Mouse (Mus musculus): Measurements from ENCODE around the gene Sap30bp. TPM values are rescaled to one million over a fixed set of nuclear protein-coding genes. Genes with fewer than 3 reads are reported as not detected.

The Sap30bp gene
- total RNA-seq, 4 experiments from 2014 or later: 46.2 to 53.7 (median 48.3) TPM

DNA sequence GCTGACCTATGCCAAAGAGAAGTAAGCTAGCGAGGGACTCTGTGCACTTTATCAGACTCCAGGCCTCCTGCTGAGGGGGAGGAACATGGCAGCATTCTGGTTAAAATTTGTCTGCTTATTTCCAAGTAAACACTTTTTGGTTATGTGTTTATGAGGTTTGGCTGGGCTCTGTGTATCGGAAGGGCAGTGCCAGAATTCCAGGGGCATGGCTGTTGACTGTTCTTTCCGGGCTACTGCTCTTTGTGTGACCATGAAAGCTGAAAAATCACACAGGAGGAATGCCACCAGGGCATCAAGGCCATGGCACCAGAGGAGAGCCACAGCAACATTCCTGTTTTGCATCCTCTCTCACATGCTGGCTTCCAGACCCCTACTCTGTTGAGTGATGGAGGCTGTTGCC is 27.0 kb upstream of the Sap30bp start:
- DNase-seq: peak; percentile 47

DNA sequence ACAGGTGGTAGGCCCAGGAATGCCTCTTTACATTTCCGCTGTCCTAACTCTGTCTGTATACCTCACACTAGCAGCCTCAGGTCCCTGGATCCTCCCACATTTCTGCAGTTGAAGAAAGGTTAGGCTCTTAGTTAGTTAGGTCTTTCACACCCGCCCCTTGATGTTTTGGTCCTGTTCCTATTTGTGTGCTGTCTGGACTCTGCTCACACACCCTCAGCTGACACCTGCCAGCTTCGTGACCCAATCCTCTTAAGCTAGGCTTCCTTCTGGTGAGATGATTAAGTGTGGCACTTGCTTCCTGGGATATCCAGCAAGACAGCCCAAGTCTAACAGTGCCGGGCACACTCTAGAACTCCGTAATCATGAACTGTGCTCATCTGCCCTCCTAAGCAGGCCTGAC is 26.6 kb upstream of the Sap30bp start:
- no peak for DNase-seq

DNA sequence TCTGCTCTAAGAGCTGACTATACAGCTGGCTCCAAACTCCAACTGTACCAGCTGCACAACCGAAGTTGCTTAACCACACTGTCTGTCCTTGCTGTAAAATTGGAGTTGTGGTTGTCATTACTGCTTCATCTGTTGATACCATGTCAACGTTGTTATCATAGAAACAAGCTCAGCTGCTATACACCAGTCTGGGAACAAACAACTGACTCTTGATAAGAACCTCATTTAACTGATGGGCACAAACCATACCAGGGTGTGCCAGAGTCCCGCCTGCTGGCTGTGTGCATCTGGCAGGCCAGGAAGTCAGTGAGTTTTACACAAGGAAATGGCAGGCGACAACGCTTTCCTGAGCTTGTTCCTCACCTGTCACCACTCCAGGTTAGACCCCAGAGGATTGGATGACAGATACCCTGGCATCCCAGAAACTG is 21.9 kb upstream of the Sap30bp start:
- no peak for DNase-seq

DNA sequence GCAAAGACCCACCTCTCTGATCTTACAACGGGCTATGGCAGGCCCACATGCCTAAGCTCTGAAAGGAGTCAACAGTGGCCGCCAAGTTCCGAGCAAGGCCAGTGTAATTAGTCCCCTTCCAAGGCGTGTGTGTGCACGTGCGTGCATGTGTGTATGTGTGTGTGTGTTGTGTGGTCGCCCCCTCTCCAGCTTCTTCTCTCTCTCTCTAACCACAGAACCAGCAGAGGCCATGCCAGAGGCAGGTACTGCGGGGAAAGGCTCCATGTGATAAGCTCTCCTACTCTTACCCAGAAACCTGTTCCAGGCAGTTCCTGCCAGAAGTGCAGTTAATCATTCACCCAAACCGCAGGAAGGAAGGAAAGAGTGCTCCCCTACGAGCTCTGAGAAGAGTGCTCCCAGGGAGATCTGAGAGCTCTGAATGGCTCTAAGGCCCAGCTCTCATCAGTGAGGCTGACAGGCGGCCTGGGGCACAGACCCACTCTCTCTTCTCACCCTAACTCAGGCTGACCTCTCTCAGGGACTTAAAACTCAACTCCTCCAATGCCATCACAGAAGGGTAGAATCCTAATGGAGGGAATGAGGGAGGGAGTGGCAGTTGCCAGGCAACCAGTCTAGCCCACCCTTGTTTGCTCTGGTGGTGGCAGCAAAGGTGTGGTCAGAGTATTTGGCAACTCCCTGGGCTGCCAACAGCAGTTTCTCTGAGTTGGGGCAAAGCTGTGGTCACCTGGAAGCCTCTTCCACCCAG is 21.3 kb upstream of the Sap30bp start, which contains the start of gene Smim6:
TSS of gene Smim6 (plus strand) at position 386 of the 745 bp plus-strand sequence.
- DNase-seq: no peak

DNA sequence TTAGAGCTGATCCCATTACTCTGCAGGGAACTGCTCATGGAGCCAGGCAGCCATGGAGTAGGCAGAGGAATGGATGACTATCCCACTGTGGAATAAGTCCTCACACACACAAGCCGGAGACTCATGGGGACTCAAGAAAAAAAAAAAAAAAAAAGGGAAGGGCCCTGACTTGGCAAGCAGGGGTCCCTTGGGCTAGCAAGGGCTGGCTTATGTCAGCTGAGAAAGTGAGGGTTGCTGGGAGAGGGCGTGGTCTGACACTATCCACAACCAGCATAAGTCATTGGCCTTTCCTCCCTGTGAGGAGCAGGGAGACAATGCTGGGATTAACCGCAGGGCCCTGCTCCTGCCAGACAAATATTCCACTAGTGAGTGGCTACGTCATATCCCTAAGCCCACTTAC is 16.5 kb upstream of the Sap30bp start:
- DNase-seq: no peak

DNA sequence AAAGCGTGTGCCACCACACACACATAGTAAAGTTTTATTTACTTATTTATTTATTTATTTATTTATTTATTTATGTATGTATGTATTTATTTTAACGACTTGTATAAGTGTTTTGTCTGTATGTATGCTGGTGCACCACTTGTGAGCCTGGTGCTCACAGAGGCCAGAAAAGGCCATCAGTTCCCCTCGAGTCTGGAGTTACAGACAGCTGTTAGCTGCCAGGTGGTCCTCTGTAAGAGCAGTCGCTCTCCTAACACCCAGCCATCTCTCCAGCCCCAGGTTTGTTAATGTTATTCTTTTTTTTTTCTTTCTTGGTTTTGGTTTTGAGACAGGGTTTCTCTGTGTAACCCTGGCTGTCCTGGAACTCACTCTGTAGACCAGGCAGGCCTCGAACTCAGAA is 14.4 kb upstream of the Sap30bp start:
- DNase-seq: no peak

DNA sequence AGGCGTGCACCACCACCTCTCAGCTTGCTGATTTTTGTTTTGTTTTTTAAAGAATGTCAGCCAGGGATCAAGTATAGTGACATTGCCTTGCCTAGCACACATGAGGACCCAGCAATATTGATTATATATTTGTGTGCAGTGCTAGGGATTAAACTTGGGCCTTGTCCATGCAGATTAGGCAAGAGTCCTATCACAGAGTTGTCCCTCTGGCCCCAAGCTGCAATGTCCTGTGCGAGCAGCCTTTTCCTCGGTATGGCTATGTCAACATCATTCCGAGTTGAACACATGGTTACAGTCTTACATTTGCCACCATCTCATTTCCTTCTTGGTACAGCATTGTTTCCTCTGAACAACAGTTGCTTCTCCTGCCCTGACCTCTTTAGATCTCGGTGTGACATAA is 14.0 kb upstream of the Sap30bp start:
- no peak for DNase-seq

DNA sequence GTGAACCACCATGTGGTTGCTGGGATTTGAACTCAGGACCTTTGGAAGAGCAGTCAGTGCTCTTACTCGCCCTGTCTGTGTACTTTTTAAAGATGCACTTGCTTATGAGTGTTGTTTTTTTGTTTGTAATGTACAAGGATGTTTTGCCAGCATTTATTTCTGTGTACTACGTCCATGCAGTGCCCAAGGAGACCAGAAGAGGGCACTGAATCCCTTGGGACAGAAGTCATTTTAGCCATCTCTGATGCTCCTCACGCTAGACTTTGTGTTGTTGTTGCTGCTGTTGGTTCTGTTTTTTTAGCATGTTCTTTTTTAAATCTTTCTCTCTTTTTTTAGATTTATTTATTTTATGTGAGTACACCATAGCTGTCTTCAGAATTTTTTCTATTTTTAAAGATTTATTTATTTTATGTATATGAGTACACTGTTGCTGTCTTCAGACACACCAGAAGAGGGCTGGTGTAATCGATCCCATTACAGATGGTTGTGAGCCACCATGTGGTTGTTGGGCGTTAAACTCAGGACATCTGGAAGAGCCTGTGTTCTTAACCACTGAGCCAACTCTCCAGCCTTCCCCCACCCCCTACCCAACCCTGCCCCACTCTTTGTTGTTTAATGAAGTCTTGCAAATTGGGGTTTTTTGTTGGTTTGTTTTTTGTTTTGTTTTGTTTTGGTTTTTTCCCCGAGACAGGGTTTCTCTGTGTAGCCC is 12.8 kb upstream of the Sap30bp start:
- DNase-seq: no peak

DNA sequence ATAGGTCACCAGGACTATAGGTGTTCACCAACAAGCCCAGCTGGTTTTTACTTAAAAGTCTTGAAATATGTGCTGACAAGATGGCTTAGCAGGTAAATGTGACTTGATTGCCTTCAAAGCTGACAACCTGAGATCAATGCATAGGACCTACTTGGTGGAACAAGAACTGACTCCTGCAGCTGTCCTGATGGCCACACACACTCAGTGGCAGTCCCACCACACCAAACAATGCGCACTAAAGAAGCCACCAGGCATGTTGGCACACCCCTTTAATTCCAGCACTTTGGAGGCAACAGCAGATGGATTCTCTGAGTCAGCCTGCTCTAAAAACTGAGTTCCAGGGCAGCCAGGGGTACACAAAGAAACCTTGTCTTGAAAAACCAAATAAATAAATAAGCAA is 11.1 kb upstream of the Sap30bp start:
- no peak for DNase-seq

DNA sequence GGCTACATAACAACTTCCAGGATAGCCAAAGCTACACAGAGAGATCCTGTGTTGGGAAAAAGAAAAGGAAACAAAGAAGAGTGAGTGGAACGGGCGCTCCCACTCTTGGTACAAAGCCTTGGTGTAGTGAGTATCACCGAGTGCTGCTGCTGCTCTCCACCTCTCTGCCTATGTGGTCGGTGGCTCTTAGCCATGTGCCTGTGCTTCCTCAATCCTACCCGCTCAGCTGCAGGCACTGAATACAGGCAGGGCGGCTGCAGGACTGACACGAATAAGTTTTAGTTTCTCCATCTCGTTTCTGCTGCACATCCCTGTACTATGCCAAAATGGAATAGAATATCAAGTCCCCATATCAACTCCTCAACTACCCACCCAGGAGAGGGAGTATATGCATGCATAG is 4.1 kb upstream of the Sap30bp start:
- DNase-seq: no peak

DNA sequence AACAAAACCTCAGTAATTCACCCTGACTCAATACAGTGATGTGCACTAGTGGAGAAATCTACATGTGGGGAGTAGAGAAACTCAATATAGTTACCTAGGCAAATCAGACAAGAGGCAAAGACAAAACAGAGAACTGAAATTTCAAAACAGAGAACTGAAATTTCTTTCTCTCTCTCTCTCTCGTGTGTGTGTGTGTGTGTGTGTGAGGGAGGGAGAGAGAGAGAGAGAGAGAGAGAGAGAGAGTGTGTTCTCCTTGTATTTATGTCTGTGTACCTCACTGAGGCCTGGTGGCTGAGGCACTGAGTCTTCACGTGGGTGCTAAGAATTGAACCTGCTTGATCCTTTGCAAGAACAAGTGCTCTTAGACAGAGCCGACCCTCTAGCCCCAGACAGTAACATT is 3.3 kb upstream of the Sap30bp start:
- DNase-seq: no peak

DNA sequence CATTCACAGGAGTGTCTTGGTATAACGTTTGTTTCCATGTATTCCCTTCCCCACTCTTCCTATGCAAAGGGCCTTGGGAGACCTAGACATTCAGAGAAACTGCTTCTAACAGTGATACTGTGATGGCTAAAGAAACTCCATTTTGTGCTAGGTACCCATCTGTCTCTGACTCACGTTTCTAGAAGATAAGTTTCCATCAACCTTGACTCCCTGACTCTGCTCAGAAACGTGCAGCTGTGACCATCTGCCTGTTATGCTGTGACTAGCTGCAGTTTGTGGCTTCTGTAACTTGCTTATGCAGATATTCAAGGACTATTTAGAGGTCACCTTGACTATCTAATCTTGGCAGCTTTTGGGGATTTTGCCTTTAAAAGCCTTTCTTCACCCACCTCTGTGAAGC is 1.8 kb upstream of the Sap30bp start:
- DNase-seq: no peak

DNA sequence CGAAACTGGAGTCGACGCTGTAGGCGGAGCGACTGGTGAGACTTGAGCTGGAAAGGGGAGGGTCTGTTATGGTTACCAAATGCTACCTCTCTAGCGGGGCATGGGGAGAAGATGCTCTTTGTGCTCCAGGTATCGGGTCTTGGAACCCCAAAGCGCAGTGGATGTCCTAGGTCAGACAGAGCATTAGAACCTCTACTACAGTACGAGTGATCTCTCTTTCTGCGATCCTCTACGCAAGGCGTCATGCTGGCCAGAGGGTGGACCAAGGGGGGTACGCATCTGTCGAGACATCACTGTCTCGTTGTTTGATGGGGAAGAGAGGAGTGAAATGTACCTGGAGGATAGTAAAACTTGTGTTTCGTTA is 647 bp downstream of the Sap30bp start:
- DNase-seq: no peak

DNA sequence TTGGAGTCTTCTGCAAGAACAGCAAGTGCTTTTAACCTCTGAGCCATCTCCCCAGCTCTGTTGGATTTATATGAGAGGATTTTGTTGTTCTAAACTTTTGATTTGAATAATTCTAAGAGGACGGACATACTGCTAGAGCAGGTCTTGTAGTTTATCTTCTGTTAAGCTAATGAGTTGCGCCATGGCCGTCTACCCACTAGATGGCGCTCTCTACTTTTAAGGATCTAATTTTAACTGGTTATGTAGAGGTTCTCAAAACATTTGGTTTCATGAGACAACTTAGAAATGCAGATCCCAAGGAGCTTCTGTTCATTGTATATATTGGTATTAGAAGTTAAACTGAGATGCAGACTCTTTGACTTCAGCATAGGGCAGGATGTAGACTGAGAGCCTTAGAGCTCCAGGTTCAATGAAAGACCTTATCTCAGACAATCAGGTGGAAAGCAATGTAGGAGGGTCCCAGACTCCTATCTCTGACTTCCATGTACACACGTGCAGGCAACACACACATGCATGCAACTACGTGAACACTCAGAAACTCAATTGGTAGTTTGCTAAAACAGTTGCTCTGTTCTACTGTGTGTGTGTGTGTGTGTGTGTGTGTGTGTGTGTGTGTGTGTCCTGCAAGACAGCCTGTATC is 6.7 kb downstream of the Sap30bp start:
- DNase-seq: peak; percentile 33

DNA sequence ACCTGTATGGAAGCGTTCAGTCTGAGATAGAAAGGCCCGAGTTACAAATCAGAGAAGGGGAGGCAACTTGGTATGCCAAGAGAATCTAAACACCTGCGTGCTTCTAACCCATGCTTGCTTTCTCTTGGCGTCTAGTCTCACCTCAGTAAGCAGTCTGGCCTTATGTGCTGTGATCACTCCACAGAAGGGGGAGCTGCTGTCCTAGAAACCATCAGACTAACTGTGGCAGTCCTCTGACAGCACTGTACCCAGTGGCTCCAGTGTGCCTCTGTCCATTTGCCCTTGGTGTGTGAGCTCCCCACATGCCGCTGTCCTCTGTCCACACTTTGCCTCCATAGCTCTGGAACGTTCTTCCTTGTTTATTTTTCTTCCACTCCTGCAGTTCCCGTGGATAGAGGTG is 8.9 kb downstream of the Sap30bp start:
- DNase-seq: no peak

DNA sequence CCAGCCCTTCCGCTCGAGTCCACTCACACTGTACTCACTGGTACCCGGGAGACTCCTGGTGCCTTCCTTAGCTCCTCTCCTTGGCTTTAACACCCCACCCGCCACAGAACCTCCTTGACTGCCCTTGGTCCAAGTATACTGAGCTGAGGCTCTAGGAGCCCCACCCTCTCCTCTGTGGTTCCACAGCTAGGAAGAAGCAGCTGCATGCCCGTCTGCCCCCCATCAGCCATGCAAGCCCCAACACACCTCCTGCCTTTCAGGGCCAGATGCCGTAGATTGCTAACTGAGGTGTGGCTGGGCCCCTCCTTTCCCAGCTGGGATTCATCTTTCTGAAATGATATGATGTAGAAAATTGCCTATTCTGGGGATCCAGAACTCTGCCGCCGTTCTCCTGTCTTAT is 12.2 kb downstream of the Sap30bp start:
- DNase-seq: no peak

DNA sequence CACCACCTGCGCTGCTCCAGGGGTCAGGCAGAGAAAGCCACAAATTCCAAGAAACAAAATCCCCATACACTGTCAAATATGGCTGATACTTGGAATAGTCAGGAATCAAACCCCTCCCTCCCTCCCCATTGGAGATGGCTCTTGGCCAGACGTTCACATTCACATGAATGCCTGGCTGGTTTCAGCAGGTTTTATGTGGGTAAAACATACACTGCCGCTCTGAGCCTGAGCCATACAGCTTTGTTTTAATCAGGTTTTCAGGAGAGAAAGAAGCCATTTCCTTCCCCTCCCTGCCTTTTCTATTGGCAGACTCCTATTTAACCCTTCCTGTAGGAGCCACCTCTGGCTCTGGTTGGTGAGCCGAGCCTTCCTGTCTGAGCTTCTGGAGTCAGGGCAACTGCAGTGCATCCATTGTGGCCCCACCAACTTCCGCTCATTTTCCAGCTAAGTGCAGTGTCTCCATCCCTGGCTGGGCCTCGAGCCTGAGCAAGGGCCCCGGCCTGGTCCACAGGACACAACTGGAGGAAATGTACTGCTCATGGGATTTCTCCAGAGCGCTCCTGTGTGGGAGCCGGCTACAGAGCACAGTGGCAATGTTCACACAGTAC is 13.2 kb downstream of the Sap30bp start:
- no peak for DNase-seq

DNA sequence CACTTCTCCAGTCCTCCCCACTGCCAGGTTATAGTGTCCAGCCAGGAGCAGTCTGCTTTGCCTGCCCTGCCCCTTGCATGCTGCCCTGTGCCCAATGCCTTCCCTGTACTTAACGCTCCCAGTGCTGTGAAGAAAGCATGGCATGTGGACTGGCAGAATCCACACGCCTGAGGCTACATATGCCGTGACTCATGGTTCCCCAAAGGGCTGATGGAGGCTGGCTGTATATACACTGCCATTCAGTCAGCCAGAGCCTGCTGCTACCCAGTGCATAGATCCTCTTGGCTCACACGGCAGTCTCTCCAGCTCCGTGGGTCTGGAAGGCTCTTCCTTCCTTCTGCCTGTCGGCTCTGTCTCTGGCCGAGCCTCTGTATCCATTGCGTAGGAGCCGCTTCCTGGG is 15.2 kb downstream of the Sap30bp start:
- no peak for DNase-seq

DNA sequence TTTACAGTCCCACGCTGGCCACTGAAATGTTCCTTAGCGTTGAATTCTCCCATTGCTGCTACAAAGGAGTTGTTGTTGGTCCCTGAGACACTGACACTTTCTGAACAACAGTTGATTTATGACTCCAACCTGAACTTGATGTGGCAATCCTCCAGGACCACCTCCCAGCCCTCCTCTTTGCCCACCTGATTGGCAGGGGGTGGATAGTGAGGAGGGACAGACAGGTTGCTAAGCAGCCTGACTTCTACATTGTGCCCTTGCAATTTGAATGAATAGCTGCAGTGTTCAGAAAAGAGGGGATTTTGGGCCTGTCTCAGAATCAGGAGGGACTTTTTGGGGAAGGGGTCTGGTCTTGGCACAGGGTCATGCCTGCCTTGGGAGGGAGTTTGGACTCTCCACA is 17.6 kb downstream of the Sap30bp start:
- DNase-seq: no peak

DNA sequence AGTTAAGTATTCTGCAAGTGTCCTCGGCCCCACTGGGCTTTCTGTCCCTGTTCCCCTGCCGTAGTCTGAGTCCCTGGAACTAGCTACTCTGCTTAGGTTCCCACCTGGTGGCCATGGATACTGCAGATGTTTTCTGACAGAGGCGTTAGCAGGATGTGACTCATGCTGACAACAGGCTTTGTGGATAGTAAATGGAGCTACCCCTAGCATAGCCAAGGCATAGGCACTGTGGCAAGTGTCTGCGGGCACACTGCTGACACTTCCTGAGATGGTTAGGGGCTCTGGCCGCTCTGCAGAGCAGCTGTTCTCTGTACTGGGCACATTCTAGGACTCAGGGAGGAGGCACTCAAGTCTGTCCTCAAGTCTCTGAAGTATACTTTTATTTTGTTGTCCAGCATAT is 21.6 kb downstream of the Sap30bp start:
- DNase-seq: no peak

DNA sequence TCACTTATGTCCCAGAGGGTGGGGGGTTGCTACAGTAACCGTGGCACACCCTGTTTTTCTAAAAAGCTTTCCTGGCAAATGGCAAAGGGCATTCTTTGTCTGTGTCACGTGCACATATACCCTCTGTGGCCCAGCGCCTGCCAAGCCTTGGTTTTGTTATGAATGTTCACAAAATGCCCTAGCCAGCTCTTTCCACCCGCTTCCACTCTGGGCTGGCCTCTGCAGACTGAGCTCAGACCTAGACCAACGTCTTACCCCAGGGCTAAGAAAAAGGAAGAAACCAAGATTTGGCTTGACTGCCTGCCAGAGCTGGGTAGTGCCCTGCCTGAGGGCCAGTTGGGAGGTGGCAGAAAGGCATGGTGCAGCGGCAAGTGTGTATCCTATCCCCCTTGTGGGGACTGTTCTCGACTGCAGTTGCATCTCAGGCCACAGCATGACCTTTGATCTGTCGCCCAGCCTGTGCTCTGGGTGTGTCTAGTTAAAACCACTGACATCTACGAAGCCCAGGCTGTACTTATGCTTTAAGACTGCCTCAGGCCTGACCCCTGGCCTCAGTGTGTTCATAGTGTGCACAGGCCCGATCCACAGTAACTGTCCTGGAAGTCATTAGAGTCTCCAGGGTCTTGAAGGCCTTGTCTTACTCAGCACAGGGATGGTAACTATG is 22.2 kb downstream of the Sap30bp start:
- DNase-seq: no peak

DNA sequence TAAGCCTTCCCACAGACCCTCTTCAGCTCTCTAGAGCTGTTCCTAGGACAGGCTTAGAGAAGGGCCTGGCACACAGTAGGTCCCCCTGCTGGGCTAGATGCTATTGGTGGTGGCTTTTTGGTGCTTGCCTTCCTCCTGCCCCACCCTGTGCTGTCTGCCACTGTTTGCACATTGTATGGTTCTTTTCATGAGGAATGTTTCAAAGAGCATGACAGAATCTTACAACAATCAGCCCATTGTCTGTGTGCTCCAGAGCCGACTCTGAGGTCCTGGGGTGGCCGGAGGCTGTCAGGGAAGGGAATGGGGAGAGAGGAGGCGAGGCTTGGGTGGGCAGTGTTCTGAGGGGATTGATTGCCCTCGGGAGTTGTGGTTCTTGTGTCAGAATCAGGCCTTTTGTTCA is 23.4 kb downstream of the Sap30bp start:
- no peak for DNase-seq

DNA sequence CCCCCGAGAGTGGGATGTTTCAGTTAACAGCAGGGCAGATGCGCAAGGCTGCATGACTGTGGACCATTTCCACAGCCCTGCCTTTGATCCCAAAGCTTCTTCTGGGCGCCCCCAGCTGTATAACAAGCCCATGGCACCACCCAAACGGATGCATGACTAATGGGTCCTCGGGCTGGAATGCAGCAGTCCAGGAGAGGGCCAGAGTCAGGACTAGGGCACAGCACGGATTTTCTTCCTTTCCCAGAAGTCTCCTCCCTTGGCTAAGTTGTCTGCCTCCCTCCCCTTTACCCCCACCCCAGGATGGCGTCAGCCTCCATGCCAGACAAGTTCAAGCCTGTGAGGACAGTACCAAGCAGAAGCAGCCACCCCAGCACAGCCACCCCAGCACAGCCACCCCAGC is 24.9 kb downstream of the Sap30bp start:
- DNase-seq: no peak
